Mouse (Mus musculus): ENCODE results near the gene Tcirg1.

- TF ChIP-seq CTCF (IDR thresholded peaks at IDR 0.05; ENCODE audit: extremely low read depth, insufficient read depth, low read length) (no peak), POLR2A (IDR thresholded peaks at IDR 0.05; ENCODE audit: extremely low read depth, insufficient read depth, low read length) (no peak)
These were observed 6.8 kb upstream of the Tcirg1 start for GRCm38 (mm10) chr19:3913692-3914091.
